Mouse (Mus musculus): ENCODE measurements at regions not wholly inside any gene's neighbourhood (a gene's known extent, or its start where the extent isn't known, plus 50 kb on each side); places are given as distances from the start of the nearest gene placed in this dataset.
"Not testable (repeated sequence)": the region's sequence is repeated elsewhere in the genome, so short reads cannot be mapped to it uniquely, and the experiment has no call there.

GRCm38 (mm10) chr8:24386462-24386861 is 339.2 kb downstream of the Adam3 start:
- DNase-seq (ENCODE audit: low spot score in 2 of 2): peak; percentile 33 to 54

DNA sequence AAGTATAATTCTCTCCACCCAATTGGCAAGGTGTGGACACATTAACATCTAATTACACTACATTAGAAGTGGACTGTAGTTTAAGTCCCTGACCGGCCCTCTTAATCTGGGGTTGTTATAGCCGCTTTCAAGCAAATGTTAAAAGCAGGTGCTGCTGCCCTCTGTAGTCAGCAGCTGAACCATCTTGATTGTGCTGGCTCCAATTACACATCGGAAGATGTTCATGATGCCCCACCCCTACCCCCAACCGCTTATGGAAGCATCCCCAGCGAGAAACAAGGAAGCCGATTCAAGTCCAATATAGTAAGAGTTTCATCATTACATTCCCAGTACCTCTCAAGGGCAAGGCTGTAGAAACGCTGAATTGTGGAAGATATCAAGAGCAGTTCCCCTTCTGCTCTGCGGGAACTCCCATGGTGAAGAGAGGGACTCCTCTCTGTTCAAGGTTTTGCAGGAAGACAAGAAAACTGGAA is 341.7 kb downstream of the Adam3 start:
- no peak for DNase-seq (ENCODE audit: low spot score in 2 of 2)

- DNase-seq (ENCODE audit: low spot score in 2 of 2): no peak
Measured at GRCm38 (mm10) chr8:24383130-24383962, 342.3 kb downstream of the Adam3 start.

GRCm38 (mm10) chr8:24381666-24382253 is 343.9 kb downstream of the Adam3 start:
- DNase-seq (ENCODE audit: low spot score in 2 of 2): no peak

- DNase-seq (ENCODE audit: low spot score in 2 of 2): no peak
Measured at GRCm38 (mm10) chr8:24378070-24378469, 347.6 kb downstream of the Adam3 start.

DNA sequence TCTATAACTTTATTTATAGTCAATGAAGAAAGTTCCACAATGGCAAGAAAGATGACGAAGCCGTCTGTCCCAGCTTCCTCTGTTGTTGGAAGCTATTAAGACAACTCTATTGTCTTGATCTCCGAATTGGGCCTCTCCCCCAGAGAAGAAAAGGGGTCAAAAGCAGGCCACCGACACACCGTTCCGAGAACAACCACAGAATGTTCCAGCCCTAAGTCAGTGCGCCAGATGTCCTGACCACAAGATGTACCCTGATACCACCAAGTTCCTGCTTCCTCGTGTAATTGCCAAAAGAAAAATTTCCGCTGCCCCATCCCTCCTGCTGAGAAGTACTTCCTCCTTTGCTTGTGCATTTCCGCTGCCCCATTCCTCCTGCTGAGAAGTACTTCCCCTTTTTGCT is 348.8 kb downstream of the Adam3 start:
- DNase-seq (ENCODE audit: low spot score in 2 of 2): not testable (repeated sequence)

- no peak for DNase-seq (ENCODE audit: low spot score in 2 of 2)
Measured at GRCm38 (mm10) chr8:24374503-24374902, 351.1 kb downstream of the Adam3 start.

DNA sequence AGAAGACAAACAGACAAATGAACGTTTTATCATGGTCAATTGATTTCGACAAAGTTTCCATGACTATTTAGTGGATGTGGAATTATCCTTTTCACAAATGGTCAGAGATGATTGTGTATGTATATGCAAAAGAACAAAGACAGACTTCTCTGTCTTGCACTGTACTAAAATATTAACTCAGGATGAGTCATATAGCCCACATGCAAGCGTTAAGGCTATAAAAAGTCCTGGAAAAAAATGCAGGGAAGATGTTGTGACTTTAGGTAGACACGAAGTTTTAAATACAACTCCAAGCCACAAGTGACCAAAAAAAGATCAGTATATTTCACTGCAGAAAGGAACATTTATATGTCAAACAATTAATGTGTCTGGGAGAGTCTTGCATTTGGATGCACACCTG is 353.6 kb downstream of the Adam3 start:
- no peak for DNase-seq (ENCODE audit: low spot score in 2 of 2)

DNA sequence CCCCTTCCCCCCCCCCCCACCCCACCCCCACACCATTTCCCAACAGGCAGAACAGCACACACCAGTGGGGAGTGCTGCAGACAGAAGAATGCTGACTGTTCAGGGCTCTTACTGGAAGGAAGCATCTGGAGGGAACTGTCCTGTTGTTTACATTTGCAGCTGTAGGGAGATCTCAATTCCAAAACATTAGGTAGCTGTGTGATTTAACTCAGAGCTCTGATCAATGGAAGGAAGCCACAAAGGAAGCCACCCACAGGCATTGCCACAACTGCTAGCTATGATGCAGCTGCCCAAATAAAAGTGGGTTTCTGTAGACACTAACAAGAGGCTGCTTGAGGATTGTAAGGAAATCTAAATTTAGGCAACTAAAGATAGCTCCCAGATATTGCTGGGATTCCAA is 359.7 kb downstream of the Adam3 start:
- peak; percentile 10 to 60 for DNase-seq (ENCODE audit: low spot score in 2 of 2)

GRCm38 (mm10) chr8:24364685-24365084 is 361.0 kb downstream of the Adam3 start:
- DNase-seq (ENCODE audit: low spot score in 2 of 2): peak; percentile 9 to 28

- DNase-seq (ENCODE audit: low spot score in 2 of 2): no peak
Measured at GRCm38 (mm10) chr8:24359022-24359600, 366.5 kb downstream of the Adam3 start.

- DNase-seq (ENCODE audit: low spot score in 2 of 2): no peak
Measured at GRCm38 (mm10) chr8:24355146-24355545, 370.5 kb downstream of the Adam3 start.

DNA sequence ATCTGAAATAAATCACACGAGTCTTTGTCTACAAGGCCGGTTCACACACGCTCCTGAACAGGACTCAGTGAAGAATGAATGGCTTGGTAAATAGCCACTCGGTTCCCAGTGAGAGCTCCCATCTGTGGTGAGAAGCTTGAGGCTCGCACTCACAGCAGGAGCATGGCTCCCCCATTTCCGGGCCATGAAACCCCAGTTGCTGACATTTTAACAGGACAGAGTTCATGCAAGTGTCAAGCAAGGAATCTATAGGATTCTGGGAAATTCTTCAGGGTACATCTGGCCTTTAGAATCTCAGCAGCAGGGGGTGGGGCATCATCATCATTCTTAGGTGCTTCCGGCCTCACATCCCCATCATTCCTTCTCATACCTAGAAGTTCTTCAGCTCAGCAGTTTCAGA is 371.8 kb downstream of the Adam3 start:
- DNase-seq (ENCODE audit: low spot score in 2 of 2): no peak

GRCm38 (mm10) chr8:24352322-24352721 is 373.3 kb downstream of the Adam3 start:
- no peak for DNase-seq (ENCODE audit: low spot score in 2 of 2)

GRCm38 (mm10) chr8:24351760-24352159 is 373.9 kb downstream of the Adam3 start:
- DNase-seq (ENCODE audit: low spot score in 2 of 2): no peak

DNA sequence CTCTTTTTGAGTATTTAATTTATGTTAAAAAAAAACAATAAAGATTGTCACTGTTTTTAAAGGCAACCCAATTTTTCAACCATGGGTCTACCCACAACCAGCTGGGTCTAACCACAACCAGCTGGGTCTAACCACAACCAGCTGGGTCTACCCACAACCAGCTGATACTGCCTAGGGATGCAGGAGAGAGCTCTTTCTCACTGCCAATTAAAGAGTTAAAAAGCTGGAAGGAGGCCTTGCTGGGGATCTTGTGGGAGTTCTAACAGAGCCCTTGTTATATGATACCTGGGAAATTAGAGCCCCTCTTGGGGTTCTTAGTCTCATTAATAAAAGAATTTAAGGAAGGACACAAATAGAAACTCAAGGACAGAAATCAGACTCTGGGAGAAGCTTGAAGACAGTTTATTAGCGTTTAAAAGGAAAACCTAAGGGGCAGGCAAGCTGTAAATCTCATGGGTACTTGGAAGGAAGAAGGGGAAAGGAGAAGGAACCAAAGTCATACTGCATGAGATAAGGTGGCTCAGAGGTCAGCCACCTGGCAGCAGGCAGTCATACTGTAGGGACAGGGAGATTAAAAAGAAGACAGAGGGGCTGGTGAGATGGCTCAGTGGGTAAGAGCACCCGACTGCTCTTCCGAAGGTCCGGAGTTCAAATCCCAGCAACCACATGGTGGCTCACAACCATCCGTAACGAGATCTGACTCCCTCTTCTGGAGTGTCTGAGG is 379.1 kb downstream of the Adam3 start:
- DNase-seq (ENCODE audit: low spot score in 2 of 2): no peak

- no peak for DNase-seq (ENCODE audit: low spot score in 2 of 2)
Measured at GRCm38 (mm10) chr8:24338694-24339093, 387.0 kb downstream of the Adam3 start.

GRCm38 (mm10) chr8:24337635-24338034 is 388.0 kb downstream of the Adam3 start:
- no peak for DNase-seq (ENCODE audit: low spot score in 2 of 2)

GRCm38 (mm10) chr8:24335709-24336108 is 389.9 kb downstream of the Adam3 start:
- DNase-seq (ENCODE audit: low spot score in 2 of 2): no peak

GRCm38 (mm10) chr8:24333705-24334104 is 391.9 kb downstream of the Adam3 start:
- no peak for DNase-seq (ENCODE audit: low spot score in 2 of 2)

DNA sequence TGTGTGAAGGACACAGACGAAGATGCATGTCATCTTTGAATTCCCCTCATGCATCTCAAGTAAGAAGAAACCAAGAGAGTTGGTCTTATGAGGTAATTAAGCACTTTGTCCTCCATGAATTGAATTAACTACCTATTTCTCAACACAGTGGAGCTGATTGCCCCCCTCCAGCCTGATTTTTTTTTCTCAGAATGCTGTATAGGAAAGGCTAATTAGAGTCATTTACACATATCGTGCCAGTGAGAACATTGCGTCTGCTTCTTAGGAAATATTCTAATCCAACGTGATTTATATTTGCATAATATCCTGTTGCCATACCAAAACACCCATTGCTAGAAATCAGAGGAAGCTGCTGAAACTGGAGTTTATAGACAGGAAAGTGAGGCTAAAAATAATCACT is 414.8 kb downstream of the Adam3 start:
- peak in 1 of 2 experiments; percentile 13 for DNase-seq (ENCODE audit: low spot score in 2 of 2)

- DNase-seq (ENCODE audit: low spot score in 2 of 2): no peak
Measured at GRCm38 (mm10) chr8:24294565-24294964, 431.1 kb downstream of the Adam3 start.
